Mouse (Mus musculus) erythroblast, embryonic 14.5 days (primary cell): ENCODE measurements around the gene Tbc1d25. TPM values are rescaled to one million over a fixed set of nuclear protein-coding genes. Genes with fewer than 3 reads are reported as not detected.
A peak's percentile ranks its signal among the peaks of the same experiment; 100 is the strongest.

Experiments
- H3K27me3 ChIP-seq: 2 replicates; pipeline ENCODE4 v1.6.1; 2012; ENCODE audit warnings: inconsistent platforms; ENCODE audit not compliant: control insufficient read depth
- H3K36me3 ChIP-seq: 2 replicates; pipeline ENCODE4 v1.6.1; 2012; ENCODE audit warnings: mild to moderate bottlenecking, inconsistent platforms; ENCODE audit not compliant: control insufficient read depth
- H3K4me1 ChIP-seq: 2 replicates; pipeline ENCODE4 v1.6.1; 2012; ENCODE audit warnings: inconsistent platforms; ENCODE audit not compliant: control insufficient read depth
- H3K4me3 ChIP-seq: replicated peaks from 2 replicates; pipeline ENCODE3; 2012; ENCODE audit warnings: moderate library complexity, mild to moderate bottlenecking, inconsistent platforms
- H3K9me3 ChIP-seq: 2 replicates; pipeline ENCODE4 v1.6.1; 2012; ENCODE audit warnings: low read length, inconsistent platforms, mixed read lengths; ENCODE audit not compliant: control insufficient read depth
- GATA1 ChIP-seq: IDR thresholded peaks from 2 replicates; pipeline ENCODE4 v1.6.1; 2012; ENCODE audit warnings: low read length, inconsistent platforms, mixed read lengths
- TAL1 ChIP-seq: IDR thresholded peaks from 3 replicates; pipeline ENCODE4 v1.6.1; 2012; ENCODE audit warnings: low read length, inconsistent platforms, mixed read lengths
- polyA plus RNA-seq: library from polyadenylated mRNA; stranded (reverse); fragments of >175 nt; gene quantifications from 2 replicates; pipeline ENCODE4 v1.2.3, GENCODE M21; 2012

Gene Tbc1d25
- 0.32 and 0.50 TPM in 2 replicates for polyA plus RNA-seq

DNA sequence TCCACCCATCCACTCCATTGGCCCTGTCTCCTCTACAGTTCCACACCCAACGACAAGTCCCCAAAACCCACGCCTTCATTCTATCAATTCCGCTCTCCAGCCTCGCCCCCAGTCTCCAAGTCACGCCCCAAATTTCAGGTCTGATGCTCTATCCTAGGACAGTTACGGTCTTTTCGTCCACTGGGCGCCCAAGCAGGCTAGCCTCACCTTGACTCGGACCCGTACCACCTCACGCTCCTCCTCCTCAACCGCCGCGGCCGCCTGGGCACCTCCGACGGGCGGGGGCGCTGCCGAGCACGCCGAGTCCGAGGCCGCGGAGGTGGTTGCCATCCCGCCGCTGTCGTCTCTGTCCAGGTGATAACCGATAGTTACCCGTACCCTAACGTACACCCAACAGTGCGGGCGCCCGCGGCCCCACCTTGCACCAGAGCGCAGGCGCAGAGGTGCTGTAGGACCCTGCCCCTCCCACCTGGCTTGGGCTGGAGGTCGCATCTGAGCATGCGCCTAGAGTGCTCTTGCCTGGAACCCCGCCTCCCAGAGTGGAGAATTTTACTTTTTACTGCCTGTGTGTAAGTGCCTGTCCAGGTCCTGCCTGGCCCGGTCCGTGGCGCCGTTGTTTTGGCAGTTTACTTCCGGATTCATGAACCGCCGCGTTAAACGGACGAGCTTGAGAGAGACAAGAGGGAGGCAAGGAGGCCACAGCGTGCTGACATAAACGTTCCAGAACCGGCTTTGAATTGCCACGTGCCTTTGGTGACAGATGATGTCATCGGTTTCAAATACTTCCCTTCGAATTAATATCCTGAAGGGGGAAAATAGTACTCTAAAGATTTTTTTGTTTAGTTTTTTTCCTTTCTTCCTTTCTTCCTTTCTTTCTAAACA, at the start of gene Tbc1d25:
TSS of gene Tbc1d25 (minus strand) at position 678 of the 882 bp plus-strand sequence.
- TF ChIP-seq TAL1 (no peak), GATA1 (no peak)
- H3K36me3 ChIP-seq: peaks cover 23% of the 10 kb centered on the region
- H3K27me3 ChIP-seq: no peaks in the 10 kb centered on the region
- 0 out of 2 replicates have a peak, but pooled peaks cover 2% of the 10 kb centered on the region for H3K9me3 ChIP-seq
- peaks cover 26% of the 10 kb centered on the region for H3K4me1 ChIP-seq
- H3K4me3 ChIP-seq: peak within 1 kb of the TSS; percentile 68

DNA sequence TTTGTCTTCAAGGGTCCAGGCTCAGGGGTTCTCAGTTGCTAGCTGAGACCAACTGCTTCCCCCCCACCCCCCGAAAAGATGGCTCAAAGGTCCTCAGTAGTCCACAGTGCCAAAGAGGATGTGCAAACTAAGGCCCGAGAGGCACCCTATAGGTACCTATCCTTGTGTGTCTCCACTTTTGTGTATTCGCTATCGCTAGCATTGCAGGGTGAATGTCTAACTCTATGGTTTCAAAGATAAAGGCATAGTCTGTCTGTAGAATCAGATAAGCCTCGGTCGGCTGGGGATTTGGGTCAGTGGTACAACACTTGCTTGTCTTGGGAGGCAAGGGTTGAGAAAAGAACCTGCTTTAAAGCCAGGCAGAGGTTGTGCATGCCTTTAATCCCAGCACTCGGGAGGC, 47.5 kb upstream of the Tbc1d25 start:
- H3K4me1 ChIP-seq: peaks cover 9% of the 10 kb centered on the region
- TF ChIP-seq TAL1: no peak
- TF ChIP-seq GATA1: no peak
- no peaks in the 10 kb centered on the region for H3K9me3 ChIP-seq
- H3K27me3 ChIP-seq: peaks cover 12% of the 10 kb centered on the region
- no peak overlapping the region for H3K4me3 ChIP-seq
- no peaks in the 10 kb centered on the region for H3K36me3 ChIP-seq

DNA sequence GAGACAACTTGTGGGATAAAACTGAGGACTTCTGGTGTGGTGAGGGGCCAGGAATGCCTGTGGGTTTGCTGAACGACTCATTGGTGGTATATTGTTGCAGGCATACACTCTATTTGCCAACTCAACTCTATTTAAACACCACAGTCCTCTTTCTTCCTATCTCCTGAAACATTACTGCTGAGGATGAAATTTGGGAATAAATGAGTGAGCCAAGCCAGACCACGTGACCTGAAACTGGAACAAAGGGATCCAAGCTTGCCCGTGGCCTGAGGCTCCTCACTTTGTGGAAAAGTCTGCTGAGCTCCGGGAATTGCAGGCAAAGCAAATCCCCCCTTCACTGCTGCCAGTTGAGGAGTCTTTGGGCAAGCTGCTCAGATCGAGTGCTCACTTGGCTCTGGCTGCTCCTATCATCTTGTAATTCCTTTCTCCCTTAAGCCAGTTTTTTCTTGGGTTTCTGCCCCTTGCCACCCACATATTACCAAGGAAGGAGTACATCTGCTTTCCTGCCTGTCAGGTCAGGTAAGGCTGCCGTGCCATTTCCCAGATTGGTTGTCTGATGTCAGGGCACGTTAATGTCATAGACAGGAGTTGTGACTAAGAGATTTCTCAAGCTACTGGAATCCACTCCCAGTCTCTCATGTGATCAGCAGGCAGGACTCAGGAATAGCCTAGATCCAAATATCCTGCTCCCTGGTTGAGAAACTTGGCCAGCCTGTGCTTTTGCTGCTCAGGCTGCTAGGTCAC, 46.9 kb upstream of the Tbc1d25 start:
- Histone ChIP-seq H3K4me1 (peaks cover 9% of the 10 kb centered on the region), H3K9me3 (no peaks in the 10 kb centered on the region), H3K4me3 (no peak overlapping the region), H3K27me3 (peaks cover 17% of the 10 kb centered on the region), H3K36me3 (no peaks in the 10 kb centered on the region)
- TF ChIP-seq GATA1: no peak
- no peak for TF ChIP-seq TAL1

DNA sequence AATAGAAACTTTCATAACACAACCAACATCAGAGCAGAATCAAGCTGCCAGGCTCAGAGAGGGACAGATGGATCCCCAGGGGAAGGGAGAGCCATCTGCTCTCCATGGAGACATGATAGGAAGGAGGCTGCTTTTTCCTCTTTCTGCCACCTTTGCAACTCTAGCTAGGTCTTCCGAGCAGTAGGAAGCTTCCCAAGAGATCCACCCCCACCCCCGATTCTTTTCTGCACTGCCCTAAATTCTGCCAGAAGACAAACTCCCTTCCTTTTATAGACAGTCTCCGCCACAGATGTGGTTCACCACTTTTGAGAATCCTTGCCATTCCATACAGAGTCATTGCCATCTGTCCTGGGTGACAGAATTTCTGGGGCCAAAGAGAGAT, 46.3 kb upstream of the Tbc1d25 start:
- Histone ChIP-seq H3K9me3 (no peaks in the 10 kb centered on the region), H3K27me3 (peaks cover 23% of the 10 kb centered on the region), H3K36me3 (no peaks in the 10 kb centered on the region), H3K4me3 (no peak overlapping the region), H3K4me1 (peaks cover 9% of the 10 kb centered on the region)
- no peak for TF ChIP-seq TAL1
- no peak for TF ChIP-seq GATA1

DNA sequence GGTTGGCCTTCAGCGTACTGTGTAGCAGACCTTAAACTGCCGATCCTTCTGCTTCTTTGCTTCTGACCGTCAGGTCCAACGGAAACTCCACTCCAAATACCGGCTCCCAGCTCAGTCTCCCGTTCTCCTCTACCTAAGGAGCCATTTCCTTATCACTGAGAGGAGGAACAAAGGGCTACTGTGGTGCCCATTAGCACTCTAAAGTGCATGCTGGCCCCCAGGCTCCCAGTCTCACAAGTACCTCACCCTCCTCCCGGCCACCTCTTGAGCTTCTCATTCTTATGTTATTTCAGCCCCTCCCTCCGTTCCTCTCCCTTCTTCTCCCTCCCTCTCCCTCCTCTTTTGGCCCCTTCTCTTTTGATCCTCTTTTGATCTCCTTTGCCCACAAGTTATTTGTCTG, 43.7 kb upstream of the Tbc1d25 start:
- Histone ChIP-seq H3K36me3 (no peaks in the 10 kb centered on the region), H3K4me3 (no peak overlapping the region), H3K9me3 (no peaks in the 10 kb centered on the region), H3K27me3 (peaks cover 28% of the 10 kb centered on the region), H3K4me1 (peaks cover 9% of the 10 kb centered on the region)
- TF ChIP-seq GATA1 (no peak), TAL1 (no peak)

DNA sequence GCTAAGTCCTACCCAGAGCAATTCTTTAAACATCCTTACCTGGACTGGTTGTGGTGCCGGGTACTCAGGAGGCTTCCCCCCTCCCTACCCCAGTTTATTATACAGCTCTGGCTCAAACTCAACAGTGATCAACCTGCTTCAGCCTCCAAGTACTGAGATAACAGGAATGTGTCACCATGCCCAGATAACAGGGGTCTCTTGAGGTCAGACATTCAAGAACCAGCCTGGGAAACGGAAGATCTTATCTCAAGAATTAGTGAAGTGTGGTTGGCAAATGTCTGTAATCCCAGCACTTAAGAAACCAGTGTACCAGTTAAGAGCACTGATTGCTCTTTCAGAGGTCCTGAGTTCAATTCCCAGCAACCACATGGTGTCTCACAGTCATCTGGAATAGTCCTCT, 42.1 kb upstream of the Tbc1d25 start:
- H3K36me3 ChIP-seq: no peaks in the 10 kb centered on the region
- H3K4me3 ChIP-seq: no peak overlapping the region
- peaks cover 28% of the 10 kb centered on the region for H3K27me3 ChIP-seq
- H3K4me1 ChIP-seq: peaks cover 3% of the 10 kb centered on the region
- H3K9me3 ChIP-seq: no peaks in the 10 kb centered on the region
- TF ChIP-seq GATA1 (no peak), TAL1 (no peak)

DNA sequence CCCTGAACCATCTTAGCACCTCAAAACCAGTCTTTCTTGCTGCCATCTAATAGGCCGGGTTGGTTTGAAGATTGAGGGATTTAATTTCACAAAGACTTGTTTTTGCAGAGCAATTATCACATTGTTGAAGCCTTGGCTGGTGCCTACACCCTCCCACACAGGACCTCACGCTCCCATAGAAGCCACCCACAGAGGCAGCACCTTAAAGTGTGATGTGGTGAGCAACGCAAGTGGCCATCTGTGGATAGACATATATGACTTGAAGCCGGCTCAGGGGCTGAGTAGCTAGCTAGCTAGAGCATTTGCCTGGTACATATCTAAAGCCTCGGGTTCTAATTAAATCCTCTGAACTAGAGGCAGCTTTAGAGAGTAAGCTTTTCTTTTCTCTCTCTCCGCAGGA, 41.4 kb upstream of the Tbc1d25 start:
- H3K9me3 ChIP-seq: no peaks in the 10 kb centered on the region
- no peak for TF ChIP-seq TAL1
- no peak for TF ChIP-seq GATA1

DNA sequence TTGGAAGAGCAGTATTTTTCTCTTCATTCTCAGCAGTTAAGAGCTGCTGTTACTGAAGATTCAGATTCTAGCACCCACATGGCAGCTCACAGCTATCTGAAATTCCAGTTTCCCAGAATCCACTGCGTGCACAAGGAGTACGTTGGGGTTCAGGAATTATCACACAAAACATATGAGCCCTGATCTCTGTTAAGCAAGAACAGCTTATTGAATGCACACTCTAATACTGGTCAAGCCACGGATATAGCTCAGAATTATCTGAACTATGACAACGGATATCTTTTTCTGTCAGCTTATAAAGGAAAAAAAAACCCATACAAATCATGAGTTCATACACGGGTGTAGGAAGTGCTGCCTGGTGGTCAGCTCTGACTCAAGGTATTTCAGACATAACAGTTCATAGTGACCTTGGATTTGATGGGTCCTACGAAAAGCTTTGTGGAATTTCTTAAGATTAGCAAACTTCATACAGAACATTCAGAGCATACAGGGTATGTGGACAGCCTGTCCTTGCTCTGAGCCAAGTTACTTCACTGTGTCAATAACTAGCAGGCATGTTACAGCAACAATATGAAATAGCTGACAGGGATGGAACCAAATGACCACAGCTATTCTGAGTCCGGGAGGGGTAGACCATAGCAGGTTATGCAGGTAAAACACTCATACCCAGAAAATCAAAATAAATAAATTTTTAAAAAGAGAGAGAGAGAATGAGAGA, 35.7 kb upstream of the Tbc1d25 start:
- TF ChIP-seq GATA1: no peak
- no peak for TF ChIP-seq TAL1
- no peaks in the 10 kb centered on the region for H3K9me3 ChIP-seq
- H3K4me3 ChIP-seq: no peak overlapping the region
- peaks cover 3% of the 10 kb centered on the region for H3K27me3 ChIP-seq
- peaks cover 9% of the 10 kb centered on the region for H3K4me1 ChIP-seq
- H3K36me3 ChIP-seq: no peaks in the 10 kb centered on the region

More for the DNA sequence above, 41.4 kb upstream of the Tbc1d25 start:
- Histone ChIP-seq H3K36me3 (no peaks in the 10 kb centered on the region), H3K27me3 (peaks cover 28% of the 10 kb centered on the region), H3K4me3 (no peak overlapping the region), H3K4me1 (no peaks in the 10 kb centered on the region)

DNA sequence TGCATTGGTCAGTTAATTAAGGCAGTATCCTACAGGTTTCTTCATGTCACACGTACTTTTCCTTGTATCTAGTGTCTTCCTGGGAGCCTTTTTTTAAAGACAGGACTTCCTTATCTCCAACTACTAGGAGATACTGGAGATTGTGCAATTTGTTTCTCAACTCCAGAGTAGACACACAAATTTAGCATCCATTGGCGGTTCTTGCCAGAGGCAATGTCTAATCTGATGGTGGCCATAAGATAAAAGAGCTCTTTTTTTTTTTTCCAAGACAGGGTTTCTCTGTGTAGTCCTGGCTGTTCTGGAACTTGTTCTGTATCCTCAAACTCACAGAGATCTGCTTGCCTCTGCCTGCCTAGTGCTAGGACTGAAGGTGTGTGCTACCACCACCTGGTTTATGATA, 33.7 kb upstream of the Tbc1d25 start:
- H3K4me1 ChIP-seq: peaks cover 22% of the 10 kb centered on the region
- no peak overlapping the region for H3K4me3 ChIP-seq
- TF ChIP-seq GATA1 (no peak), TAL1 (no peak)
- H3K27me3 ChIP-seq: peaks cover 20% of the 10 kb centered on the region
- H3K36me3 ChIP-seq: no peaks in the 10 kb centered on the region
- no peaks in the 10 kb centered on the region; the same call in 1 of the 2 replicates for H3K9me3 ChIP-seq
